Mouse (Mus musculus) spleen, postnatal 36 days (tissue): ENCODE data around the gene Ybx3.

Experiments used
- DNase-seq, 2 experiments: peaks; one replicate each; pipeline ENCODE4 v3.0.0; 2022; ENCODE audit warnings: low spot score in 2 of 2, mixed read lengths in 1 of 2

Gene Ybx3

DNA sequence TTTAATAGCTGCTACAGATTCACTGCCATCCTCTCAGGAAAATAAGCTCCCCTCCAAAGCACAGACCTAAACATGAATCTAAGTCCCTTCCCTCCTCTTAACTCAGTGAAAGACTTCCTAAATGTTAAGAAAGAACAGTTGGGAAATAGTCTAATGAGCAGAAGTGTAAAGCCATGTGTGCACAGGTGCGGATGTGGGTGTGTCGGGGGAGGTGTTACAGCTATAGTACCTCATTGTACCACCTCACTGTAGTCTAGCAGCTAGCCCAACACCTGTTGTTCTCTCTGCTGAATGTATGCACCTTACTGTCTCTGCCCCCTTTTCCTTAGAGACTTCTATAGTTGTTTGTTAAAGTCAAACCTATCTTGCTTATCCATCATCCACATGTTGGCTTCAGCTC, 61.2 kb downstream of the Ybx3 start:
- DNase-seq, result no peak

GRCm38 (mm10) chr6:131321854-131322639, 66.2 kb downstream of the Ybx3 start:
- no peak for DNase-seq

GRCm38 (mm10) chr6:131316155-131317101, 71.8 kb downstream of the Ybx3 start:
- DNase-seq, result no peak
